Comparison of ENCODE assay signal across 7 mouse cellular contexts in genomic region chr11:90665161-90665560, GRCm38 (mm10). TPM values are rescaled to one million over a fixed set of nuclear protein-coding genes. Genes with fewer than 3 reads are reported as not detected.
DNase-seq lines count a peak whose midpoint lies in the region; ATAC-seq and TF ChIP-seq lines count a peak whose summit lies in the region.

No protein-coding gene starts in this region.

- H3K9ac ChIP-seq in forebrain, embryonic 15.5 days (replicated peaks): no peak overlapping the region
- H3K9ac ChIP-seq in kidney, postnatal 0 days (ENCODE audit: low read depth, low read length): no peak overlapping the region

- peak; percentile 83 for ATAC-seq in forebrain, embryonic 15.5 days (replicated peaks)
- ATAC-seq in kidney, postnatal 0 days (replicated peaks; ENCODE audit: low FRiP score, low read depth): no peak; the same call in 1 of the 2 replicates

- H3K4me2 ChIP-seq in forebrain, embryonic 15.5 days (replicated peaks): no peak overlapping the region
- H3K4me2 ChIP-seq in kidney, postnatal 0 days (ENCODE audit: low read length): peak overlapping the region; percentile 6; the same call in 1 of the 2 replicates

- no peaks in the 10 kb centered on the region for H3K36me3 ChIP-seq in forebrain, embryonic 15.5 days
- H3K36me3 ChIP-seq in kidney, postnatal 0 days (ENCODE audit: insufficient read depth, low read length): peaks cover 6% of the 10 kb centered on the region; the same call in 1 of the 2 replicates

- TF ChIP-seq CTCF in kidney, postnatal 0 days (IDR thresholded peaks at IDR 0.05; ENCODE audit: low read depth): no peak

- DNase-seq in right cerebral cortex, adult 18-20 months: peak; percentile 22
- DNase-seq in right cerebral cortex, postnatal 25 days: no peak
- DNase-seq in kidney, postnatal 0 days (ENCODE audit: low spot score): peak; percentile 77
- DNase-seq in lung, postnatal 36 days: peak; percentile 54
- DNase-seq in yolk sac, embryonic 10.5 days (ENCODE audit: low spot score): peak; percentile 67
- DNase-seq in adrenal gland, postnatal 10 days: no peak

- peaks cover 22% of the 10 kb centered on the region for H3K4me1 ChIP-seq in forebrain, embryonic 15.5 days
- peaks cover 29% of the 10 kb centered on the region; the same call in 1 of the 2 replicates for H3K4me1 ChIP-seq in kidney, postnatal 0 days (replicated peaks; ENCODE audit: insufficient read depth, low read length)

- no peaks in the 10 kb centered on the region for H3K27me3 ChIP-seq in forebrain, embryonic 15.5 days
- H3K27me3 ChIP-seq in kidney, postnatal 0 days (ENCODE audit: insufficient read depth, low read length): no peaks in the 10 kb centered on the region

- no peaks in the 10 kb centered on the region for H3K9me3 ChIP-seq in forebrain, embryonic 15.5 days
- H3K9me3 ChIP-seq in kidney, postnatal 0 days (replicated peaks; ENCODE audit: low read length): no peaks in the 10 kb centered on the region

- WGBS in forebrain, embryonic 15.5 days: 7% methylated on average over 6 of the region's 6 CpGs
- 14% methylated on average over 6 of the region's 6 CpGs for WGBS in kidney, postnatal 0 days

- 0 out of 2 replicates have a peak overlapping the region, but pooled peaks have one; percentile 1 for H3K27ac ChIP-seq in forebrain, embryonic 15.5 days (replicated peaks)
- H3K27ac ChIP-seq in kidney, postnatal 0 days: peak overlapping the region; percentile 69

- no peak overlapping the region for H3K4me3 ChIP-seq in forebrain, embryonic 15.5 days
- no peak overlapping the region for H3K4me3 ChIP-seq in kidney, postnatal 0 days (replicated peaks; ENCODE audit: low read depth, low read length)

RNA-seq across cellular contexts. Expression of gene Tom1l1, which starts 23.0 kb away (rescaled TPM):
- polyA plus RNA-seq in forebrain, embryonic 15.5 days (2015; fragmentation: Nextera tagmentation; extraction: Ambion mirVana): 11.6 and 12.7 TPM in 2 replicates
- polyA plus RNA-seq in kidney, postnatal 0 days (2015; fragmentation: Nextera tagmentation; extraction: Ambion mirVana): 32.8 and 35.4 TPM in 2 replicates
- total RNA-seq in adrenal gland, postnatal 10 days (2021): 10 to 100 TPM; 25.0 to 31.4 TPM

RNA-seq across cellular contexts. Expression of gene Cox11, which starts 27.2 kb away (rescaled TPM):
- polyA plus RNA-seq in forebrain, embryonic 15.5 days (2015; fragmentation: Nextera tagmentation; extraction: Ambion mirVana): 38.0 and 39.9 TPM in 2 replicates
- polyA plus RNA-seq in kidney, postnatal 0 days (2015; fragmentation: Nextera tagmentation; extraction: Ambion mirVana): 33.4 and 38.1 TPM in 2 replicates
- total RNA-seq in adrenal gland, postnatal 10 days (2021): 10 to 100 TPM; 24.5 to 28.6 TPM

RNA-seq across cellular contexts. Expression of gene Stxbp4, which starts 27.3 kb away (rescaled TPM):
- polyA plus RNA-seq in forebrain, embryonic 15.5 days (2015; fragmentation: Nextera tagmentation; extraction: Ambion mirVana): 20.8 and 20.9 TPM in 2 replicates
- polyA plus RNA-seq in kidney, postnatal 0 days (2015; fragmentation: Nextera tagmentation; extraction: Ambion mirVana): 10.9 and 13.6 TPM in 2 replicates
- total RNA-seq in adrenal gland, postnatal 10 days (2021): 1 to 10 TPM; 6.4 to 9.1 TPM

Comparison
In these comparisons a context has a peak if more than half of its experiments do, and no peak if none do; other contexts are left out.
1. DNase-seq: peak in right cerebral cortex, adult 18-20 months (single experiment), kidney, postnatal 0 days (single experiment), lung, postnatal 36 days (single experiment) and yolk sac, embryonic 10.5 days (single experiment); none in right cerebral cortex, postnatal 25 days (single experiment) and adrenal gland, postnatal 10 days (single experiment).